Mouse (Mus musculus): Measurements from ENCODE around the gene Radil. TPM values are rescaled to one million over a fixed set of nuclear protein-coding genes. Genes with fewer than 3 reads are reported as not detected.

Radil gene
- polyA plus RNA-seq, 1 experiment from 2014 or later, result 0.55 TPM

DNA sequence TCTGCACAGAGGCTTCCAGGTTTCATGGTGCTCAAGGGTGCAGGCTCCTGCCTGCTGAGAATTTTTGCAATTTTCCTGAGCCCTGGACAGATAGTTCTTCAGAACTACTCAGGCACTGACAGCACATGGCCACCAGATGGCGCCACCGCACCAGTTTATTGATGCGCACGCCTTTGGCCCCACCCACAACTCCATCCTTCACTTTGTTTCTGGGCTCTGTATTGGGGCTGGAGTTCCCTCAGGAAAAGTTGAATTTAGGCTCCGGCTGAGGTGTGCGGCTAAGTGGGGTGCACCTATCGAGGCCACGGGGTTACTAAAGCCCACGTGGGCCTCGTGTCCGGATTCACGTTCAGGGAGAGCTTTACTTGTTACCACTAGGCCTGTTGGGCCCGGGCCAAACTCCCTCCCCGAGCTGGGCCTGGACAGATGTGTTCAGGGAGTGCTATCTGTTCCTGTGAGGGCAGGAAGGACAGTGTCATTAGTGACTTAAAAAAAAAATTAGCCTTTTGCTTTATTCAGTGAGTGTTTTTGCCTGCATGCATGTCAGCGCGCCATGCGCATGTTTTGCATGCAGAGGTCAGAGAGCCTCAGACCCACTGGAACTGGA lies 72.0 kb downstream of the Radil start:
- peaks cover 17% of the 10 kb centered on the region; the same call in 1 of the 2 replicates for H3K36me3 ChIP-seq (ENCODE audit: control insufficient read depth, insufficient read depth)
- H3K4me1 ChIP-seq (replicated peaks; ENCODE audit: control insufficient read depth, insufficient read depth, low read length), result no peaks in the 10 kb centered on the region
- no peak overlapping the region for H3K9ac ChIP-seq (ENCODE audit: low read depth, low read length)
- WGBS, result 31% methylated on average over 17 of the region's 17 CpGs
- H3K4me2 ChIP-seq (replicated peaks; ENCODE audit: low read depth), result peak overlapping the region; percentile 35
- peak; percentile 31 for ATAC-seq
- TF ChIP-seq CTCF (IDR thresholded peaks at IDR 0.05; ENCODE audit: low read depth), result peak; percentile 95
- H3K4me3 ChIP-seq (ENCODE audit: low read depth, low read length), result no peak overlapping the region
- H3K27ac ChIP-seq (ENCODE audit: low read depth, low read length), result no peak overlapping the region
- H3K9me3 ChIP-seq (ENCODE audit: control insufficient read depth), result no peaks in the 10 kb centered on the region
- no peaks in the 10 kb centered on the region for H3K27me3 ChIP-seq (replicated peaks; ENCODE audit: control insufficient read depth, insufficient read depth, low read length)

GRCm38 (mm10) chr5:142477866-142478615 lies 72.9 kb downstream of the Radil start:
- H3K9me3 ChIP-seq (ENCODE audit: control insufficient read depth), result no peaks in the 10 kb centered on the region
- 87% methylated on average over 5 of the region's 5 CpGs for WGBS
- no peak overlapping the region for H3K4me3 ChIP-seq (ENCODE audit: low read depth, low read length)
- ATAC-seq, result no peak
- peaks cover 19% of the 10 kb centered on the region; the same call in 1 of the 2 replicates for H3K36me3 ChIP-seq (ENCODE audit: control insufficient read depth, insufficient read depth)
- no peak overlapping the region for H3K4me2 ChIP-seq (replicated peaks; ENCODE audit: low read depth)
- no peaks in the 10 kb centered on the region for H3K27me3 ChIP-seq (replicated peaks; ENCODE audit: control insufficient read depth, insufficient read depth, low read length)
- no peak overlapping the region for H3K9ac ChIP-seq (ENCODE audit: low read depth, low read length)
- no peak for TF ChIP-seq CTCF (IDR thresholded peaks at IDR 0.05; ENCODE audit: low read depth)
- H3K27ac ChIP-seq (ENCODE audit: low read depth, low read length), result no peak overlapping the region
- no peaks in the 10 kb centered on the region for H3K4me1 ChIP-seq (replicated peaks; ENCODE audit: control insufficient read depth, insufficient read depth, low read length)

- no peak for TF ChIP-seq CTCF (IDR thresholded peaks at IDR 0.05; ENCODE audit: low read depth)
- 86% methylated on average over 12 of the region's 12 CpGs for WGBS
- Histone ChIP-seq H3K4me3 (ENCODE audit: low read depth, low read length) (no peak overlapping the region), H3K9me3 (ENCODE audit: control insufficient read depth) (no peaks in the 10 kb centered on the region), H3K36me3 (ENCODE audit: control insufficient read depth, insufficient read depth) (peaks cover 20% of the 10 kb centered on the region; the same call in 1 of the 2 replicates), H3K9ac (ENCODE audit: low read depth, low read length) (no peak overlapping the region), H3K27me3 (replicated peaks; ENCODE audit: control insufficient read depth, insufficient read depth, low read length) (no peaks in the 10 kb centered on the region), H3K4me1 (replicated peaks; ENCODE audit: control insufficient read depth, insufficient read depth, low read length) (no peaks in the 10 kb centered on the region), H3K4me2 (replicated peaks; ENCODE audit: low read depth) (no peak overlapping the region), H3K27ac (ENCODE audit: low read depth, low read length) (no peak overlapping the region)
- no peak for ATAC-seq
Measured at GRCm38 (mm10) chr5:142477346-142477745, 73.6 kb downstream of the Radil start.

- no peaks in the 10 kb centered on the region for H3K4me1 ChIP-seq (replicated peaks; ENCODE audit: control insufficient read depth, insufficient read depth, low read length)
- no peak for TF ChIP-seq CTCF (IDR thresholded peaks at IDR 0.05; ENCODE audit: low read depth)
- no peak overlapping the region for H3K27ac ChIP-seq (ENCODE audit: low read depth, low read length)
- no peak overlapping the region for H3K4me3 ChIP-seq (ENCODE audit: low read depth, low read length)
- H3K27me3 ChIP-seq (replicated peaks; ENCODE audit: control insufficient read depth, insufficient read depth, low read length), result no peaks in the 10 kb centered on the region
- ATAC-seq, result no peak
- H3K9ac ChIP-seq (ENCODE audit: low read depth, low read length), result no peak overlapping the region
- 79% methylated on average over 7 of the region's 7 CpGs for WGBS
- peaks cover 29% of the 10 kb centered on the region; the same call in 1 of the 2 replicates for H3K36me3 ChIP-seq (ENCODE audit: control insufficient read depth, insufficient read depth)
- H3K4me2 ChIP-seq (replicated peaks; ENCODE audit: low read depth), result no peak overlapping the region
- H3K9me3 ChIP-seq (ENCODE audit: control insufficient read depth), result no peaks in the 10 kb centered on the region
Measured at GRCm38 (mm10) chr5:142475669-142476068, 75.2 kb downstream of the Radil start.

GRCm38 (mm10) chr5:142473696-142474095 lies 77.2 kb downstream of the Radil start:
- H3K27ac ChIP-seq (ENCODE audit: low read depth, low read length), result no peak overlapping the region
- ATAC-seq, result no peak
- 57% methylated on average over 10 of the region's 10 CpGs for WGBS
- no peak overlapping the region for H3K4me2 ChIP-seq (replicated peaks; ENCODE audit: low read depth)
- no peaks in the 10 kb centered on the region for H3K4me1 ChIP-seq (replicated peaks; ENCODE audit: control insufficient read depth, insufficient read depth, low read length)
- no peak for TF ChIP-seq CTCF (IDR thresholded peaks at IDR 0.05; ENCODE audit: low read depth)
- no peak overlapping the region for H3K4me3 ChIP-seq (ENCODE audit: low read depth, low read length)
- no peaks in the 10 kb centered on the region for H3K27me3 ChIP-seq (replicated peaks; ENCODE audit: control insufficient read depth, insufficient read depth, low read length)
- peaks cover 46% of the 10 kb centered on the region; the same call in 1 of the 2 replicates for H3K36me3 ChIP-seq (ENCODE audit: control insufficient read depth, insufficient read depth)
- no peak overlapping the region for H3K9ac ChIP-seq (ENCODE audit: low read depth, low read length)
- no peaks in the 10 kb centered on the region for H3K9me3 ChIP-seq (ENCODE audit: control insufficient read depth)

DNA sequence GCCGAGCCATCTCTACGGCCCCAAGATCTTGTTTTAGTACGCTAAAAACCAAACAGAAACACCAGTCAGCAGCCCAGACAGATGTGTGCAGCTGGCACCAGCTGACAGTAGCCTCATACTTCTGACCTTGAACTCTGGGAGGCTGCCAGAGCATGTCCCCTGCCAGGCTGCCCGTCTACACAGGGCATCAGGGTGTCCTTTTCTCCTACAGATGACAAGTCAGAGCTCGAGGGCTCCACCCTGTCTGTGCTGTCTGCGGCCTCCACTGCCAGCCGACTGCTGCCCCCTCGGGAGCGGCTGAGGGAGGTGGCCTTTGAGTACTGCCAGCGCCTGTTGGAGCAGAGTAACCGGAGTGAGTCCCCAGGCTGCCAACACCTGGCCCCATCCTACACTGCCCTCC lies 81.1 kb downstream of the Radil start:
- WGBS, result 83% methylated on average over 11 of the region's 11 CpGs
- Histone ChIP-seq H3K27ac (ENCODE audit: low read depth, low read length) (no peak overlapping the region), H3K9ac (ENCODE audit: low read depth, low read length) (no peak overlapping the region), H3K27me3 (replicated peaks; ENCODE audit: control insufficient read depth, insufficient read depth, low read length) (no peaks in the 10 kb centered on the region), H3K4me1 (replicated peaks; ENCODE audit: control insufficient read depth, insufficient read depth, low read length) (peaks cover 2% of the 10 kb centered on the region; the same call in 1 of the 2 replicates), H3K4me2 (replicated peaks; ENCODE audit: low read depth) (no peak overlapping the region), H3K9me3 (ENCODE audit: control insufficient read depth) (no peaks in the 10 kb centered on the region), H3K36me3 (ENCODE audit: control insufficient read depth, insufficient read depth) (peaks cover 52% of the 10 kb centered on the region), H3K4me3 (ENCODE audit: low read depth, low read length) (no peak overlapping the region)
- TF ChIP-seq CTCF (IDR thresholded peaks at IDR 0.05; ENCODE audit: low read depth), result no peak
- no peak for ATAC-seq
